Mouse (Mus musculus) right cerebral cortex, postnatal 10 days (tissue): ENCODE measurements around the gene Carns1.
"Not testable (repeated sequence)": the region's sequence is repeated elsewhere in the genome, so short reads cannot be mapped to it uniquely, and the experiment has no call there.

Experiments used
- DNase-seq, 2 experiments: peaks; one replicate each; pipeline ENCODE4 v3.0.0; 2021; ENCODE audit warnings: low spot score in 2 of 2

The Carns1 gene

DNA sequence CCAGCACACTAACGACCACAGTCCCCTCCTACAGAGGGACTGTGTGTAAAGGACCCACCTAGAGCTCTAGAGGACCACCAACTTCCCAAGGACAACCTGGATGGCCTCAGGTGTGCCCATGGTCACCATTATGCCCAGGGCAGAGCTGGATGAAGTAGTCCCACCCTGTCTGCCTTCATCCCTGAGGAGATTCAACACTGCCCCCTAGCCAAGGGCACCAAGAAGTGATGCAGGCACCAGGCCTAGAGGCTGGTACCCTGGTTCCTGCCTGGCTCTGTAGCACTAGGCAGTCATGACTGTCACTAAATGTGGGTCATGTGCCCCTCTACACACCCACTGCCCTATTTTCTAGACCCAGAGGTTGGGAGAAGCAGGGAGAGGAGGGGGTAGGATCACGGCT lies 43.5 kb downstream of the Carns1 start:
- no peak for DNase-seq

DNA sequence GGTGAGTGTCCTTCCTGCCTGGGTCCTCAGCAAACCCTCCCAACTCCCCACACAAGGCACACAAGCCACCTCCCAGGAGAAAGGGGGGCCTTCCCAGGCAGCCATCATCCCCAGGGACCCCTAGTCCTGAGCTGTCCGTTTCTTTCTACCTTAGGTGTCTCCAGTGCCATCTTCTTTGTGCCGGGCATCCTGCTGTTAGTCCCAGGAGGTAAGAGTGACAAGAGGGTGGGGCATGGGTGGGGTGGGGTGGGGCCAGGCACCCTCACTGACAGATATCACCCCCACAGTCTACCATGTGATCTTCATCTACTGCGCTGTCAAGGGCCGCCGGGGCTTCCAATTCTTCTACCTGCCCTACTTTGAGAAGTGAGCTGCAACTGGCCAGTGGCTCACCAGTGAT lies 44.2 kb downstream of the Carns1 start:
- no peak for DNase-seq

GRCm38 (mm10) chr19:4130106-4130505 lies 45.2 kb downstream of the Carns1 start:
- DNase-seq, result no peak

- no peak for DNase-seq
These were observed 45.8 kb downstream of the Carns1 start for GRCm38 (mm10) chr19:4129462-4129861.

- no peak for DNase-seq
These were observed 48.4 kb downstream of the Carns1 start for GRCm38 (mm10) chr19:4126759-4127495.

GRCm38 (mm10) chr19:4125741-4126696 lies 49.3 kb downstream of the Carns1 start, which contains the start of gene Aip:
Gene Aip (minus strand): TSS chr19:4125858.
- DNase-seq, result peak; percentile 99

DNA sequence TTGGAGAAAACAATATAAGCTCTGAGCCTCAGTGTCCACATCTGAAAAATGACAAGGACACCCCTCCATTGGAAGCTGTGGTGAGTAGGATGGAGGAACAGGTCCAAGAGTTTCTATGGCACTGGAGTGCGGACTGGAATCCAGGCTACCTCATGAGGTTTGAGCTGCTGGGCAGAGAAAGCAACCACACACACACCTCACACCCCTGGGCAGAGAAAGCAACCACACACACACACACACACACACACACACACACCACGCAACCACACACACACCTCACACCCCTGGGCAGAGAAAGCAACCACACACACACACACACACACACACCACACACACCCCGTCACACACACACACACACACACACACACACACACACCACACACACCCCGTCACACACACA lies 50.0 kb downstream of the Carns1 start:
- DNase-seq, result peak in 1 of 2 experiments; percentile 45

DNA sequence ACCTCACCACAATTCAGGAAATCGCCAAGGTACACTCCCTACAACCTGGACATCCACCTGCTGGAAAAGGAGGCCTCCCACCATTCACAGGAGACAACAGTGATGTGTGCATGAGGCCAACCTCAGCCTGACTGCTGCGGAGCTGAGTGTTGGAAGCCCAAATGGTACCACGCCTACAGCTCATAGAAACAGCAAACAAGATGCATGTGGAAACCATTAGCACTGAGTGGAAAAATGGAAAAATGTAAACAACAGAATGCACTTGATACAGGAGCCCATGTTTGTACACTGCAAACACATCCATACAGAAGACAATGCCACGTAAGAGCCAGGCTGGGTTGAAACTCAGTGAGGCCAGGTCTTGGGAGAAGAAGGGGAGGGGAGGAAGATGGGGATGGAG lies 50.8 kb downstream of the Carns1 start:
- DNase-seq, result no peak

- DNase-seq, result no peak
These were observed 52.6 kb downstream of the Carns1 start for GRCm38 (mm10) chr19:4122411-4123370.

DNA sequence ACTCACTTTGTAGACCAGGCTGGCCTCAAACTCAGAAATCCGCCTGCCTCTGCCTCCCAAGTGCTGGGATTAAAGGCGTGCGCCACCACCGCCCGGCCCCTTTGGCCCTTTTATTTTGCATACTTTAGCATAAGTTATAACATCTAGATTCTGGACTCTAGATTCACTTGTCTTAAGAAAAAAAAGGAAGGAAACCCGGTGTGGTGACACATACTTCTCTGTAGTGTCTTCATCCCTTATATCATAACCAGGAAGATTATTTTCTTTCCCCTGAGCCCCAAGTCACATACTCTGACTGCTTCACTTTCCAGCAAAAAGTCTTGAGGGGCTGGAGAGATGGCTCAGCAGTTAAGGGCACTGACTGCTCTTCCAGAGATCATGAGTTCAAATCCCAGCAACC lies 53.4 kb downstream of the Carns1 start:
- DNase-seq, result not testable (repeated sequence)

- DNase-seq, result peak; percentile 98 to 99
These were observed 54.0 kb downstream of the Carns1 start for GRCm38 (mm10) chr19:4121097-4121805.

- DNase-seq, result peak in 1 of 2 experiments; percentile 31
These were observed 54.8 kb downstream of the Carns1 start for GRCm38 (mm10) chr19:4120496-4120895.

- peak in 1 of 2 experiments; percentile 29 for DNase-seq
These were observed 55.4 kb downstream of the Carns1 start for GRCm38 (mm10) chr19:4119716-4120487.

- no peak for DNase-seq
These were observed 56.9 kb downstream of the Carns1 start for GRCm38 (mm10) chr19:4118350-4118749.

DNA sequence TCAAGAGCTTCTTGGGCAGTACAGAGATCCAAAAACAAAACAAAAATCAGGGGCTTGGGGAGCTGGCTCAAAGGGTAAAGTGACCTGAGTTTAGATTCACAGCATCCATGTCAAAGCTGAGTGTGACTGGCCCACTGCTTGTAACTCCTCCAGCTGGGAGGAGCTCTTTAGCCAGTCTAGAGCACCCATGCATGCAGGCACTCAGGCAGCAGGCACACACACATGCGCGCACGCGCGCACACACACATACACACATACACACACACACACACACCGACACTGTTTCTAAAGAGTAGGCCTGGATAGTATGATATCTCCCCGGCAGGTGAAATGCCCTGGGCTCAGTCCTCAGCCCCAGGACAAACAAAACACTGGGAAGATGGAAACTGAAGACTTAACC lies 58.3 kb downstream of the Carns1 start:
- DNase-seq, result no peak

DNA sequence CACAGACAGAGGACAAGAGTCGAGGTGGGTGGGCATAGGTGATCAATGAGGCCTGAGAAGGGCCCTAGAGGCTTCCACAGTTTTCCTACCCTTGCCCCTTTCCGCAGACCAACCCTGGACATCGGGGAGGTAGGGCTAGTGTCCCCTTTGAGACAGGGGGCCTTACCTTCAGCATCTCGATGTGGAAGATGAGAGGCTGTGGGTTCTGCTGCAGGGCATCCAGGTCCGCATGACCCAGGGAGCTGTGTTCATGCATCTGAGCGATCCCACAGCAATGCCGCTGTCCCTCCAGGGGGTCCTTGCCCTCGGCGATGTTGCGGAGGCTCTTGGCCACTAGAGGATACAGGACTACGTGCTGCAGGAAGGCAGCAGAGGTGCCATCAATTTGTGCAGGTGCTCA lies 59.5 kb downstream of the Carns1 start:
- no peak for DNase-seq

DNA sequence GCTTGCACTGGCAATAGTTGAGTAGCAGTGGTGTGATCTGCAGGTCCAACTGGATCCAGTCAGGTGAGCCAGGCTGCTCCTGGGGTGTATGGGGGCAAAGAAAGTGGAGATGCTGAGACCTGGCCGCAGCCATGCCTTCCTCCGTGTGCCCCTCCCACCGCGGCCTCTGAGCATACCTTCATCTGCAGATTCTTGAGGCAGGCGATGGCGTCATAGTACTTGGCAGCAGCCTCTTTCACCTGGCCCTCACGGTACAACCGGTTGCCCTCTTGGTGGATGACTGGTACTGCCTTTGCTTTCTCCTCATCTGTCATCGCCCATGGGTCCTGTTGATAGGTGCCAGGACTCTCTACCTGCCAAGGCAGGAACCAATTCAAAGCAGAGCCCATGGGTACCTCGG lies 60.1 kb downstream of the Carns1 start:
- DNase-seq, result no peak

DNA sequence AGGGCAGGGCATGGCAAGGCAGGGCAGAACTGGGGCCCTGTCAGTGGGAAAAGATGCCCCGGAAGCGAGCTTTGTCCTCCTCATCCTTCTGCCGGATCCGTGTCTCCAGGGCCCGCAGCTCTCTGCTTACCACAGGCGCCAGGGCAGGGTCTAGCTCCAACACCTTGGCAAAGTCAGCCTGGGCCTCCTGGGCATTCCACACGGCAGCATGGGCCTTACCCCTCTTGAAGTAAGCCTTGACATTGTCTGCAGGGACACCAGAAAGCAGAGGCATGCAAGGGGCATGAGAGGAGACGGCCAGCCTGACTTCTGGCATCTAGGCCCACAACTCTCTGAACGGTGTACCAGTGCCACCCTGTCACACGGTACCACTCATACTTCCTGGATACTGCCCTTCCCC lies 60.7 kb downstream of the Carns1 start:
- DNase-seq, result no peak
